Mouse (Mus musculus): ENCODE data around the gene Npnt.

DNA sequence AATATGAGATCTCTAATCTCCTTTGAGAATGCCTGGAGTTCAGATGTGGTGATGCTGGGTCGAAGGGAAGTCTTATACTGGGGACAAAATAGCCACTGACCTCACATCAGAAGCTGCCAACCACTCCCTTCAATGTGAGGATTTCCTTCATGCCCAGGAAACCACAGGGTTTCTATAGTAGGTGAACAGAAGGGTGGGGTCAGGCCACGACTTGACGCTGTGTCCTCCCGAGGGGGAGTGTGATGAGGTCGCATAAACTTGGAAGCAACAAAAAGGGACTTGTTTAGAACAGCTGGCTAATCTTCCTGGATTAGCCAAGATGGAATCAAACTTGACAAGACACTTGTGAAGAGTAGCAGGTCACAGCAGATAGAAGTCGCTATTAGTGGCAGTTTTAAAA lies 76.8 kb downstream of the Npnt start:
- TF ChIP-seq CTCF (IDR thresholded peaks at IDR 0.05; ENCODE audit: control insufficient read depth, insufficient read depth, low read length) (no peak), POLR2A (IDR thresholded peaks at IDR 0.05; ENCODE audit: borderline replicate concordance, control insufficient read depth, low read depth, low read length) (no peak)

All from bone marrow, adult 2 months (tissue).